In the genomic region with DNA sequence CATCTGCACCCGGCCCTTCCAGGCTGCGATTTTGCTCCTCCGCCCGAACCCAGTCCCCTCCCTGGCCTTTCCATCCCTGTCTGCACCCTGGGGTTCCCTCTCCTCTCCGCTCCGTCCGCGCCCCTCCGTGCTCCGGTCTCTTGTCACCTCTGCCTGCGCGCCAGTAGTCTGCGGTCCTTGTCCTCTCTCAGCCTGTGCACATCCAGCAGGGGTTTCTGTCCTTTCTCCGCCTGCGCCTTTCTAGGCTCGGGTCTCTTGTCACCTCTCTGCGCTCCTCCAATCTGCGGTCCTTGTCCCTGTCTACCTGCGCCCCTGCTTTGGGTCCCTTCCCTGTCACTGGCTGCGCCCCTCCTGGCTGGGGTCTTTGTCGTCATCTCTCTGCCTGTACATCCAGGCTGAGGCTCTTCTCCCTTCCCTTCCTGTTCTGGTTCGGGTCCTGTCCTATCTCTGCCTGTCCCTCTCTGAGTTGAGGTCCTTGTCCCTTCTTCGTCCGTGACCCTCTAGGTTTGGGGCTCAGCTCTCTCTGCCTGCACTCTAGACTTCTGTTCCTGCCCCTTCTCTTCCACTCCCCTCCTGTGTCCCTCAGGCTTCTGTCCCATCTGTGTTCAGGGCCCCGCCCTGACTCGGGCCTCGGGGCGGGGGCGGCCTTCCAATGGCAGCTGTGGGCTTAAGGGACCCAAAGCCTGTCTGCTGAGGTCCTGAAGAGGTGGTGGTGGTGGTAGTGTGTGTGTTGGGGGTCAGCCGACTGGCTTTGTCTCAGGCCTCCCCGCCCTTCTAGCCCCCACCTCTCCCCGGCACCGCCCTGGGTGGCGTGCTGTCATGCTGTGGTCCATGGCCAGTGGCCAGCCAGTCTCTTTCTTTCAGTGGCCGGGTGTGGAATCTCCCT, we compare ENCODE assay signal across 8 mouse cellular contexts. TPM values are rescaled to one million over a fixed set of nuclear protein-coding genes. Genes with fewer than 3 reads are reported as not detected.
A peak's percentile ranks its signal among the peaks of the same experiment; 100 is the strongest.
DNase-seq lines count a peak whose midpoint lies in the region; ATAC-seq lines count a peak whose summit lies in the region.

No protein-coding gene starts in this region.

- no peaks in the 10 kb centered on the region for H3K9me3 ChIP-seq in forebrain, embryonic 11.5 days (ENCODE audit: control insufficient read depth, low read length)

- peak; percentile 28 to 34 for DNase-seq in frontal cortex, postnatal 14 days (ENCODE audit: low spot score in 2 of 2)
- DNase-seq in frontal cortex, postnatal 36 days (ENCODE audit: low spot score in 2 of 2): no peak
- DNase-seq in c-Kit-positive CD71-positive TER-119-positive erythroid progenitor cells, embryonic 14.5 days (ENCODE audit: low spot score): peak; percentile 23
- DNase-seq in forebrain, embryonic 11.5 days (ENCODE audit: low spot score): peak; percentile 65
- peak; percentile 81 to 84 for DNase-seq in heart, postnatal 14 days
- DNase-seq in kidney, postnatal 4 days: peak; percentile 57 to 73
- DNase-seq in lung, postnatal 36 days: peak; percentile 83
- peak; percentile 38 for DNase-seq in skeletal muscle tissue, adult 2 months (ENCODE audit: low read depth, low spot score)

- peak overlapping the region; percentile 98 for H3K4me2 ChIP-seq in forebrain, embryonic 11.5 days (ENCODE audit: low read depth, low read length, severe bottlenecking)

- peak overlapping the region; percentile 95 for H3K9ac ChIP-seq in forebrain, embryonic 11.5 days (ENCODE audit: low read length)

- H3K36me3 ChIP-seq in forebrain, embryonic 11.5 days (ENCODE audit: control insufficient read depth, insufficient read depth, low read length): no peaks in the 10 kb centered on the region

- H3K4me3 ChIP-seq in forebrain, embryonic 11.5 days (ENCODE audit: low read depth, low read length): peak overlapping the region; percentile 92

- intact Hi-C loops in heart, postnatal 14 days (cut with DNase I): no loop called here

- H3K27ac ChIP-seq in forebrain, embryonic 11.5 days (ENCODE audit: low read depth, low read length): peak overlapping the region; percentile 79

- H3K27me3 ChIP-seq in forebrain, embryonic 11.5 days (ENCODE audit: control insufficient read depth, insufficient read depth, low read length): no peaks in the 10 kb centered on the region

- 2% methylated on average over 35 of the region's 35 CpGs for WGBS in forebrain, embryonic 11.5 days

- peaks cover 9% of the 10 kb centered on the region; the same call in 1 of the 2 replicates for H3K4me1 ChIP-seq in forebrain, embryonic 11.5 days (replicated peaks; ENCODE audit: control insufficient read depth, insufficient read depth, low read length)

- ATAC-seq in forebrain, embryonic 11.5 days (replicated peaks; ENCODE audit: low FRiP score): peak; percentile 63

RNA-seq across cellular contexts. Expression of a gene that starts 0.8 kb away (rescaled TPM):
- 226 and 247 TPM in 2 replicates for polyA plus RNA-seq in forebrain, embryonic 11.5 days (2014; fragmentation: Nextera tagmentation; extraction: Ambion mirVana)
- 100 to 1,000 TPM; 120 to 129 TPM for total RNA-seq in heart, postnatal 14 days (2021)

RNA-seq across cellular contexts. Expression of a gene that starts 46.4 kb away (rescaled TPM):
- polyA plus RNA-seq in forebrain, embryonic 11.5 days (2014; fragmentation: Nextera tagmentation; extraction: Ambion mirVana): 55.4 and 55.5 TPM in 2 replicates
- total RNA-seq in heart, postnatal 14 days (2021): 10 to 100 TPM; 36.9 to 37.0 TPM

RNA-seq across cellular contexts. Expression of a gene that starts 46.4 kb away (rescaled TPM):
- polyA plus RNA-seq in forebrain, embryonic 11.5 days (2014; fragmentation: Nextera tagmentation; extraction: Ambion mirVana): 65.2 and 67.7 TPM in 2 replicates
- 10 to 100 TPM; 22.6 to 22.7 TPM for total RNA-seq in heart, postnatal 14 days (2021)

RNA-seq across cellular contexts. Expression of a gene that starts 54.3 kb away (rescaled TPM):
- polyA plus RNA-seq in forebrain, embryonic 11.5 days (2014; fragmentation: Nextera tagmentation; extraction: Ambion mirVana): 19.6 and 20.1 TPM in 2 replicates
- total RNA-seq in heart, postnatal 14 days (2021): 1 to 10 TPM; 2.1 to 3.1 TPM

RNA-seq across cellular contexts. Expression of a gene that starts 54.6 kb away (rescaled TPM):
- polyA plus RNA-seq in forebrain, embryonic 11.5 days (2014; fragmentation: Nextera tagmentation; extraction: Ambion mirVana): 66.5 and 68.4 TPM in 2 replicates
- 10 to 100 TPM; 55.3 to 59.7 TPM for total RNA-seq in heart, postnatal 14 days (2021)

Comparison
In these comparisons a context has a peak if more than half of its experiments do, and no peak if none do; other contexts are left out.
1. DNase-seq: peak in frontal cortex, postnatal 14 days (2 of 2), c-Kit-positive CD71-positive TER-119-positive erythroid progenitor cells, embryonic 14.5 days (single experiment), forebrain, embryonic 11.5 days (single experiment), heart, postnatal 14 days (2 of 2), kidney, postnatal 4 days (2 of 2), lung, postnatal 36 days (single experiment) and skeletal muscle tissue, adult 2 months (single experiment); none in frontal cortex, postnatal 36 days (0 of 2).